Mouse (Mus musculus): Measurements from ENCODE around the gene Nrd1.

DNA sequence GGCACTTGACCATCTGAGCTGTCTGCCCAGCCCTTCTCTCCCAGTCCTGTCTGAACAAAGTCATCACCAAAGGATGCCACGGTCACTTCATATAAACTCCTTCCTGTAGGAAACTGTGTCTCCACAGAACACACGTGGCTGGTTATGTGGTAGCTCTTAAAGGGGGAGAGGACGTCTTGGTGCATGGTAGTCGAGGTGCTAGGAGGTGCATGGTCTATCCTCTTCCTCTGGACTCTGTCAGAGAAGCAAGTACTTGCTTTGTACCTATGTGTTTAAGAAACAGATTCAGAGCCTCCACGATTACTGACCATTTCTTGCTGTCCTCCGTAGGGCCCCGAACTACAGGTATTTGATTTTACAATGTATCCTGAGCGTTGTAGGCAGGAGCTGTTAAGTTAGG lies 57.2 kb downstream of the Nrd1 start:
- no peak for TF ChIP-seq POLR2A (IDR thresholded peaks at IDR 0.05; ENCODE audit: insufficient read depth, low read depth, low read length)
- TF ChIP-seq CTCF (IDR thresholded peaks at IDR 0.05; ENCODE audit: insufficient read depth, low read depth, low read length), result no peak

Data from olfactory bulb, adult 2 months (tissue).